Mouse (Mus musculus): ENCODE measurements around the gene Sntg2.

GRCm38 (mm10) chr12:30210388-30210787, 162.8 kb downstream of the Sntg2 start:
- TF ChIP-seq CHD2 (IDR thresholded peaks at IDR 0.05; ENCODE audit: low read depth, low read length): no peak
- no peak for TF ChIP-seq MAFK (IDR thresholded peaks at IDR 0.05; ENCODE audit: insufficient read depth, low read depth, low read length)
- no peak for TF ChIP-seq ZC3H11A (IDR thresholded peaks at IDR 0.05; ENCODE audit: borderline replicate concordance, low read depth, low read length)
- no peak for TF ChIP-seq HCFC1 (IDR thresholded peaks at IDR 0.05; ENCODE audit: borderline replicate concordance, insufficient read depth, low read length)

All from ES-E14 (cell line).